Mouse (Mus musculus) cerebellum, adult 2 months (tissue): ENCODE data around the gene Fam24a.

Source experiments
- CTCF ChIP-seq: fragments of 200-500 bp; IDR thresholded peaks from 2 replicates; pipeline ENCODE4 v1.5.1; 2011; ENCODE audit warnings: low read depth, mild to moderate bottlenecking, control low read depth, low read length, moderate library complexity, borderline replicate concordance; ENCODE audit not compliant: insufficient read depth
- POLR2A ChIP-seq: fragments of 200-500 bp; IDR thresholded peaks from 2 replicates; pipeline ENCODE4 v1.6.1; 2011; ENCODE audit warnings: low read length, control low read depth, borderline replicate concordance; ENCODE audit not compliant: insufficient read depth

DNA sequence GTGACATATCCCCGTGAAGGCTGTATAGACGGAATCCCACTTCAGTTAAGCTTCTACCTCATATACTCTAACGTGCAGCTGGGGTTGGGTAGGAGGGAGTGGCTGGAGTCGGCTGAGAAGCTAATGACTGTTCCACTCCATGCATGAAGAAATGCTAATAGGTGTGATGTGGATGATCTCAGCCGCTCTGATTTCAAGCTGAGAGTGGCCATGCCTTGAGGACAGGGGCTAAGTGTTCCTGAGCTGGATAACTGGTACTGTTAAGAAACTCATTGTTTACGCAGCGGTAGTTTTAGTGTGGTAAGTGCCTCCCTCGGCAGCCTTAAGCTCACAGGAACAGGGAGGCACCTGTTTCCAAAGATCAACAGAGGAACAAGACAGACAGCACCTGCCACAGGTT lies 30.3 kb upstream of the Fam24a start:
- TF ChIP-seq POLR2A (no peak), CTCF (no peak)
